Mouse (Mus musculus) heart, embryonic 10.5 days (tissue): Measurements from ENCODE around the gene Cenpx. TPM values are rescaled to one million over a fixed set of nuclear protein-coding genes. Genes with fewer than 3 reads are reported as not detected.

Experiments used
- DNase-seq: peaks from one replicate; pipeline ENCODE4 v3.0.0-alpha.2; 2017; ENCODE audit warnings: low spot score
- H3K27ac ChIP-seq: fragments of 300-500 bp; sonication (generic); 2 replicates; pipeline ENCODE4 v1.5.1; 2016; ENCODE audit warnings: mild to moderate bottlenecking
- H3K27me3 ChIP-seq: fragments of 300-500 bp; sonication (generic); 2 replicates; pipeline ENCODE4 v1.6.1; 2016; ENCODE audit warnings: mild to moderate bottlenecking; ENCODE audit not compliant: poor library complexity, insufficient read depth, severe bottlenecking
- H3K36me3 ChIP-seq: fragments of 300-500 bp; sonication (generic); 2 replicates; pipeline ENCODE4 v1.6.1; 2016; ENCODE audit warnings: mild to moderate bottlenecking, moderate library complexity
- H3K4me1 ChIP-seq: fragments of 300-500 bp; sonication (generic); 2 replicates; pipeline ENCODE4 v1.6.1; 2016; ENCODE audit warnings: mild to moderate bottlenecking
- H3K4me3 ChIP-seq: fragments of 300-500 bp; sonication (generic); 2 replicates; pipeline ENCODE4 v1.5.1; 2016; ENCODE audit warnings: mild to moderate bottlenecking, moderate library complexity
- H3K9me3 ChIP-seq: fragments of 300-500 bp; sonication (generic); 2 replicates; pipeline ENCODE4 v1.6.1; 2016; ENCODE audit warnings: mild to moderate bottlenecking, moderate library complexity
- WGBS: fragments of 180-500 bp; shearing (Covaris S2); methylation state at CpG from one replicate; pipeline ENCODE4 v1.1.7; 2016; 5-methylcytosine and 5-hydroxymethylcytosine counted together
- polyA plus RNA-seq: library from polyadenylated mRNA; unstranded; fragments of >200 nt; fragmentation: Nextera tagmentation; extraction: Ambion mirVana; gene quantifications from 2 replicates; pipeline ENCODE4 v1.2.1, GENCODE M21; 2016

Cenpx gene
- polyA plus RNA-seq, 1 experiment from 2014 or later, result 136 TPM

GRCm38 (mm10) chr11:120721124-120722066, 7.9 kb upstream of the Cenpx start, which contains the start of gene Rac3:
Gene Rac3 (plus strand): TSS chr11:120721470.
- peaks cover 81% of the 10 kb centered on the region for H3K27me3 ChIP-seq
- under 1% methylated on average over 90 of the region's 90 CpGs for WGBS
- DNase-seq, result no peak

GRCm38 (mm10) chr11:120720450-120720849, 6.9 kb upstream of the Cenpx start:
- H3K27ac ChIP-seq, result peak overlapping the region; percentile 19
- 10% methylated on average over 17 of the region's 17 CpGs for WGBS
- DNase-seq, result peak; percentile 93

More at GRCm38 (mm10) chr11:120721124-120722066, 7.9 kb upstream of the Cenpx start, which contains the start of gene Rac3:
- peak within 1 kb of the TSS; percentile 66 for H3K4me3 ChIP-seq
- no peaks in the 10 kb centered on the region for H3K9me3 ChIP-seq
- peak within 1 kb of the TSS; percentile 72 for H3K27ac ChIP-seq
- H3K4me1 ChIP-seq, result peaks cover 29% of the 10 kb centered on the region
- peaks cover 37% of the 10 kb centered on the region for H3K36me3 ChIP-seq

GRCm38 (mm10) chr11:120719841-120720376, 6.4 kb upstream of the Cenpx start:
- Histone ChIP-seq H3K4me1 (peaks cover 29% of the 10 kb centered on the region), H3K4me3 (peak overlapping the region; percentile 13; the same call in 1 of the 2 replicates), H3K9me3 (no peaks in the 10 kb centered on the region), H3K27ac (no peak overlapping the region), H3K27me3 (peaks cover 66% of the 10 kb centered on the region), H3K36me3 (peaks cover 49% of the 10 kb centered on the region)
- DNase-seq, result no peak
- 91% methylated on average over 13 of the region's 13 CpGs for WGBS

More at GRCm38 (mm10) chr11:120720450-120720849, 6.9 kb upstream of the Cenpx start:
- Histone ChIP-seq H3K4me1 (peaks cover 25% of the 10 kb centered on the region), H3K27me3 (peaks cover 71% of the 10 kb centered on the region), H3K4me3 (peak overlapping the region; percentile 66), H3K36me3 (peaks cover 45% of the 10 kb centered on the region), H3K9me3 (no peaks in the 10 kb centered on the region)

GRCm38 (mm10) chr11:120719242-120719641, 5.7 kb upstream of the Cenpx start:
- Histone ChIP-seq H3K9me3 (no peaks in the 10 kb centered on the region), H3K27ac (no peak overlapping the region), H3K36me3 (peaks cover 49% of the 10 kb centered on the region), H3K27me3 (peaks cover 61% of the 10 kb centered on the region), H3K4me3 (no peak overlapping the region), H3K4me1 (peaks cover 36% of the 10 kb centered on the region)
- 83% methylated on average over 9 of the region's 9 CpGs for WGBS
- no peak for DNase-seq

- Histone ChIP-seq H3K27ac (no peak overlapping the region), H3K27me3 (peaks cover 24% of the 10 kb centered on the region), H3K4me3 (peak overlapping the region; percentile 75; the same call in 1 of the 2 replicates), H3K4me1 (peaks cover 35% of the 10 kb centered on the region), H3K9me3 (no peaks in the 10 kb centered on the region), H3K36me3 (peaks cover 56% of the 10 kb centered on the region)
- 86% methylated on average over 9 of the region's 9 CpGs for WGBS
- no peak for DNase-seq
These were observed 1.6 kb upstream of the Cenpx start for GRCm38 (mm10) chr11:120715131-120715530.

GRCm38 (mm10) chr11:120714546-120714945, 1.0 kb upstream of the Cenpx start:
- no peaks in the 10 kb centered on the region for H3K9me3 ChIP-seq
- H3K36me3 ChIP-seq, result peaks cover 56% of the 10 kb centered on the region
- H3K4me3 ChIP-seq, result peak overlapping the region; percentile 75
- 42% methylated on average over 10 of the region's 10 CpGs for WGBS
- peaks cover 18% of the 10 kb centered on the region; the same call in 1 of the 2 replicates for H3K27me3 ChIP-seq
- DNase-seq, result no peak
- H3K4me1 ChIP-seq, result peaks cover 35% of the 10 kb centered on the region
- H3K27ac ChIP-seq, result peak overlapping the region; percentile 85

GRCm38 (mm10) chr11:120712771-120713568, 568 bp downstream of the Cenpx start:
- DNase-seq, result peak; percentile 93
- Histone ChIP-seq H3K27ac (peak overlapping the region; percentile 85), H3K4me1 (peaks cover 39% of the 10 kb centered on the region), H3K36me3 (peaks cover 52% of the 10 kb centered on the region), H3K27me3 (0 out of 2 replicates have a peak, but pooled peaks cover 6% of the 10 kb centered on the region), H3K9me3 (no peaks in the 10 kb centered on the region), H3K4me3 (peak overlapping the region; percentile 75)
- under 1% methylated on average over 38 of the region's 38 CpGs for WGBS

GRCm38 (mm10) chr11:120711980-120712604, 1.4 kb downstream of the Cenpx start:
- Histone ChIP-seq H3K36me3 (peaks cover 44% of the 10 kb centered on the region), H3K27ac (peak overlapping the region; percentile 85; the same call in 1 of the 2 replicates), H3K9me3 (no peaks in the 10 kb centered on the region), H3K27me3 (no peaks in the 10 kb centered on the region), H3K4me3 (peak overlapping the region; percentile 75; the same call in 1 of the 2 replicates), H3K4me1 (peaks cover 48% of the 10 kb centered on the region)
- no peak for DNase-seq
- WGBS, result 60% methylated on average over 8 of the region's 8 CpGs

- no peak for DNase-seq
- Histone ChIP-seq H3K36me3 (peaks cover 35% of the 10 kb centered on the region), H3K4me3 (no peak overlapping the region), H3K4me1 (peaks cover 62% of the 10 kb centered on the region), H3K27ac (no peak overlapping the region), H3K27me3 (no peaks in the 10 kb centered on the region), H3K9me3 (no peaks in the 10 kb centered on the region)
- WGBS, result 76% methylated on average over 5 of the region's 5 CpGs
These were observed 2.9 kb downstream of the Cenpx start for GRCm38 (mm10) chr11:120710672-120711071.

- Histone ChIP-seq H3K4me1 (peaks cover 66% of the 10 kb centered on the region), H3K4me3 (no peak overlapping the region), H3K9me3 (no peaks in the 10 kb centered on the region), H3K27me3 (no peaks in the 10 kb centered on the region), H3K36me3 (peaks cover 29% of the 10 kb centered on the region), H3K27ac (no peak overlapping the region)
- 76% methylated on average over 2 of the region's 2 CpGs for WGBS
- no peak for DNase-seq
These were observed 4.0 kb downstream of the Cenpx start for GRCm38 (mm10) chr11:120709551-120709950.

- WGBS, result 31% methylated on average over 5 of the region's 5 CpGs
- DNase-seq, result no peak
These were observed 5.6 kb downstream of the Cenpx start for GRCm38 (mm10) chr11:120707969-120708368.

GRCm38 (mm10) chr11:120707225-120707624, 6.3 kb downstream of the Cenpx start:
- peaks cover 41% of the 10 kb centered on the region for H3K36me3 ChIP-seq
- H3K4me3 ChIP-seq, result peak overlapping the region; percentile 34; the same call in 1 of the 2 replicates
- peaks cover 65% of the 10 kb centered on the region for H3K4me1 ChIP-seq

More at GRCm38 (mm10) chr11:120707969-120708368, 5.6 kb downstream of the Cenpx start:
- no peaks in the 10 kb centered on the region for H3K27me3 ChIP-seq
- H3K4me1 ChIP-seq, result peaks cover 72% of the 10 kb centered on the region
- H3K9me3 ChIP-seq, result no peaks in the 10 kb centered on the region
- peaks cover 37% of the 10 kb centered on the region for H3K36me3 ChIP-seq
- peak overlapping the region; percentile 84 for H3K27ac ChIP-seq
- no peak overlapping the region for H3K4me3 ChIP-seq

More at GRCm38 (mm10) chr11:120707225-120707624, 6.3 kb downstream of the Cenpx start:
- 7% methylated on average over 12 of the region's 12 CpGs for WGBS
- no peaks in the 10 kb centered on the region for H3K9me3 ChIP-seq
- DNase-seq, result no peak
- peak overlapping the region; percentile 84 for H3K27ac ChIP-seq
- no peaks in the 10 kb centered on the region for H3K27me3 ChIP-seq
